9 mouse cellular contexts compared by ENCODE assay signal in the genomic region with DNA sequence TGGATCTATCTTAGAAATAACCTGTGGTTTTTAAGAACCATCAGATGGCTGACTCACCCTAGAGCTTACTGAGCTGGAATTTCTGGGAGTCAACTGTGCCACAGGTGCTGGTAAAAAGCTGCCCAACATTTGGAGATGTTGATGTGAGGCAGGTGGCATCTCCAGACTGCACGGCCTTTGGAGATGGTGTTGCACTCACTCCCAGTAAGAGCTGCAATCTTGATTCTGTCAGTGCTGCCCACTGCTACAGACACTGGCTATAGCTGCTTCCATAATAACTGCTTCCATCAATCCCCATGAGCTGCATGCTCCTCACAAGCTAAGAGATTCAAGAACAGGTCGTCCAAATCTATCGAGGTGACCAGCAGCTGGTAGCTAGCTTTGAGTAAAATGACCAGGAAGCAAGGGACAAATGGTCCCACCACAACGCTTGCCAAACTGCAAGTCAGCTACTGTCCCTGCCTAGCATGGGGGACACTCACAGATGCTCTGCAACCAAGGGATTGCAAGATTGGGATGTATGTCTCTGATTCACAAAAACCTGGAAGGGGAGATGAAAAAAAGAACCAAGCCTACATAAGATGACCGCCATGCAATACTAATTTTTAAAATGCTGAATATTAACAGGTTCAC. TPM values are rescaled to one million over a fixed set of nuclear protein-coding genes. Genes with fewer than 3 reads are reported as not detected.
DNase-seq lines count a peak whose midpoint lies in the region; ATAC-seq and TF ChIP-seq lines count a peak whose summit lies in the region.
"Had no signal": no experiment of that assay in that cellular context is flagged by ENCODE, and none has a peak within 500 bp of the region (broad histone marks: within the 10 kb centered on the region; RNA-seq: fewer than 3 reads in every experiment).

No protein-coding gene starts in this region.

- no peak overlapping the region; the same call in 1 of the 2 replicates for H3K9ac ChIP-seq in heart, embryonic 11.5 days (ENCODE audit: low read depth, low read length)
- H3K9ac ChIP-seq in forebrain, embryonic 14.5 days (ENCODE audit: low read length) = peak overlapping the region; percentile 71
- peak overlapping the region; percentile 67; the same call in 1 of the 2 replicates for H3K9ac ChIP-seq in liver, embryonic 16.5 days (ENCODE audit: low read depth, low read length)

- H3K4me3 ChIP-seq in heart, embryonic 11.5 days (ENCODE audit: low read depth, low read length) = peak overlapping the region; percentile 75
- peak overlapping the region; percentile 89 for H3K4me3 ChIP-seq in E14TG2a.4 (replicated peaks; ENCODE audit: low read length)
- peak overlapping the region; percentile 63 for H3K4me3 ChIP-seq in forebrain, embryonic 14.5 days (ENCODE audit: low read depth, low read length)
- peak overlapping the region; percentile 70 for H3K4me3 ChIP-seq in liver, embryonic 16.5 days (ENCODE audit: low read depth, low read length)

- no peak for DNase-seq in heart, postnatal 14 days
- no peak for DNase-seq in forebrain, embryonic 14.5 days (ENCODE audit: low spot score)
- no peak for DNase-seq in ovary, postnatal 36 days (ENCODE audit: low spot score)
- no peak for DNase-seq in frontal cortex, postnatal 14 days (ENCODE audit: low spot score in 2 of 2)
- DNase-seq in right cerebral cortex, adult 18-20 months = no peak

- no peak for TF ChIP-seq CTCF in E14TG2a.4 (conservative IDR thresholded peaks at IDR 0.05; ENCODE audit: low read length)

- 74% methylated on average over 5 of the region's 5 CpGs for WGBS in heart, embryonic 11.5 days (ENCODE audit: insufficient replicate concordance)
- 85% methylated on average over 5 of the region's 5 CpGs for WGBS in forebrain, embryonic 14.5 days
- 42% methylated on average over 5 of the region's 5 CpGs for WGBS in liver, embryonic 16.5 days (ENCODE audit: insufficient replicate concordance)

- no peaks in the 10 kb centered on the region for H3K27me3 ChIP-seq in heart, embryonic 11.5 days (ENCODE audit: control insufficient read depth, insufficient read depth, low read length)
- H3K27me3 ChIP-seq in E14TG2a.4 (ENCODE audit: insufficient read depth, low read length) = no peaks in the 10 kb centered on the region; the same call in 1 of the 2 replicates
- H3K27me3 ChIP-seq in forebrain, embryonic 14.5 days (replicated peaks; ENCODE audit: control insufficient read depth, insufficient read depth, low read length) = 0 out of 2 replicates have a peak, but pooled peaks cover 3% of the 10 kb centered on the region
- H3K27me3 ChIP-seq in liver, embryonic 16.5 days (ENCODE audit: control insufficient read depth, insufficient read depth, low read depth, low read length) = no peaks in the 10 kb centered on the region

- no peak overlapping the region for H3K27ac ChIP-seq in heart, embryonic 11.5 days (ENCODE audit: low read depth, low read length)
- no peak overlapping the region for H3K27ac ChIP-seq in forebrain, embryonic 14.5 days (ENCODE audit: low read depth, low read length)
- H3K27ac ChIP-seq in liver, embryonic 16.5 days (ENCODE audit: low read length) = no peak overlapping the region; the same call in 1 of the 2 replicates

- intact Hi-C loops in heart, postnatal 14 days (cut with DNase I) = loop anchor here (5.0 to 10.0 kb wide), 2 partner anchors 104 to 184 kb away; partner anchors contain the start of genes Cdnf, Gm45902 and Hspa14

- 0 out of 2 replicates have a peak, but pooled peaks cover 6% of the 10 kb centered on the region for H3K4me1 ChIP-seq in heart, embryonic 11.5 days (ENCODE audit: control insufficient read depth, insufficient read depth, low read length)
- H3K4me1 ChIP-seq in E14TG2a.4 (replicated peaks; ENCODE audit: low read depth, low read length) = peaks cover 27% of the 10 kb centered on the region
- peaks cover 13% of the 10 kb centered on the region for H3K4me1 ChIP-seq in forebrain, embryonic 14.5 days (ENCODE audit: control insufficient read depth, insufficient read depth, low read length)
- H3K4me1 ChIP-seq in liver, embryonic 16.5 days (ENCODE audit: control insufficient read depth, low read depth, low read length) = peaks cover 17% of the 10 kb centered on the region

- H3K9me3 ChIP-seq in heart, embryonic 11.5 days (replicated peaks; ENCODE audit: control insufficient read depth, low read length) = no peaks in the 10 kb centered on the region
- H3K9me3 ChIP-seq in E14TG2a.4 (ENCODE audit: low read length) = no peaks in the 10 kb centered on the region
- H3K9me3 ChIP-seq in forebrain, embryonic 14.5 days (replicated peaks; ENCODE audit: control insufficient read depth, low read length) = no peaks in the 10 kb centered on the region
- H3K9me3 ChIP-seq in liver, embryonic 16.5 days (replicated peaks; ENCODE audit: control insufficient read depth, low read length) = no peaks in the 10 kb centered on the region

- peak overlapping the region; percentile 85 for H3K4me2 ChIP-seq in heart, embryonic 11.5 days
- peak overlapping the region; percentile 60 for H3K4me2 ChIP-seq in forebrain, embryonic 14.5 days (ENCODE audit: low read length)
- H3K4me2 ChIP-seq in liver, embryonic 16.5 days (ENCODE audit: low read depth, low read length) = peak overlapping the region; percentile 89

- 0 out of 2 replicates have a peak, but pooled peaks cover 3% of the 10 kb centered on the region for H3K36me3 ChIP-seq in heart, embryonic 11.5 days (ENCODE audit: control insufficient read depth, insufficient read depth, low read length)
- H3K36me3 ChIP-seq in E14TG2a.4 (ENCODE audit: insufficient read depth, low read length) = peaks cover 52% of the 10 kb centered on the region
- peaks cover 25% of the 10 kb centered on the region for H3K36me3 ChIP-seq in forebrain, embryonic 14.5 days (ENCODE audit: control insufficient read depth, insufficient read depth, low read length)
- peaks cover 13% of the 10 kb centered on the region for H3K36me3 ChIP-seq in liver, embryonic 16.5 days (ENCODE audit: control insufficient read depth, insufficient read depth)

- no peak for ATAC-seq in heart, embryonic 11.5 days (replicated peaks; ENCODE audit: insufficient number of reproducible peaks, low FRiP score, low TSS enrichment)
- no peak for ATAC-seq in forebrain, embryonic 14.5 days
- ATAC-seq in liver, embryonic 16.5 days (ENCODE audit: low read depth) = no peak

RNA-seq across cellular contexts. Expression of gene Rpp38, which starts 1.3 kb away (rescaled TPM):
- 14.4 and 16.2 TPM in 2 replicates for polyA plus RNA-seq in heart, embryonic 11.5 days (2014; fragmentation: Nextera tagmentation; extraction: Ambion mirVana)
- 1 to 10 TPM; 4.1 to 4.7 TPM for total RNA-seq in heart, postnatal 14 days (2021)
- polyA plus RNA-seq in forebrain, embryonic 14.5 days (2014; fragmentation: Nextera tagmentation; extraction: Ambion mirVana) = 19.4 and 20.3 TPM in 2 replicates
- 7.3 and 7.4 TPM in 2 replicates for polyA plus RNA-seq in liver, embryonic 16.5 days (2015; fragmentation: Nextera tagmentation; extraction: Ambion mirVana)

RNA-seq across cellular contexts. Expression of gene Acbd7, which starts 4.8 kb away (rescaled TPM):
- 0.33 TPM in 1 of 2 replicates, not detected in the other for polyA plus RNA-seq in heart, embryonic 11.5 days (2014; fragmentation: Nextera tagmentation; extraction: Ambion mirVana)
- total RNA-seq in heart, postnatal 14 days (2021) = 1 to 10 TPM in 1 of 2 experiments, under 1 TPM in 1; 0.98 to 1.1 TPM
- polyA plus RNA-seq in forebrain, embryonic 14.5 days (2014; fragmentation: Nextera tagmentation; extraction: Ambion mirVana) = 1.7 and 1.8 TPM in 2 replicates
- polyA plus RNA-seq in liver, embryonic 16.5 days (2015; fragmentation: Nextera tagmentation; extraction: Ambion mirVana) = 0.32 and 0.40 TPM in 2 replicates
- polyA plus RNA-seq: small intestine, adult 2 months had no signal

RNA-seq across cellular contexts. Expression of gene Nmt2, which starts 47.2 kb away (rescaled TPM):
- polyA plus RNA-seq in heart, embryonic 11.5 days (2014; fragmentation: Nextera tagmentation; extraction: Ambion mirVana) = 38.2 and 40.2 TPM in 2 replicates
- 10 to 100 TPM; 11.2 to 12.5 TPM for total RNA-seq in heart, postnatal 14 days (2021)
- 77.0 and 97.4 TPM in 2 replicates for polyA plus RNA-seq in forebrain, embryonic 14.5 days (2014; fragmentation: Nextera tagmentation; extraction: Ambion mirVana)
- polyA plus RNA-seq in liver, embryonic 16.5 days (2015; fragmentation: Nextera tagmentation; extraction: Ambion mirVana) = 12.0 and 13.8 TPM in 2 replicates
